Mouse (Mus musculus) stomach, embryonic 14.5 days (tissue): ENCODE data around the gene Gcnt1. TPM values are rescaled to one million over a fixed set of nuclear protein-coding genes. Genes with fewer than 3 reads are reported as not detected.

Source experiments
- ATAC-seq: fragments of 200-750 bp; cut with Nextera tagmentation; 2 replicates; pipeline ENCODE4 v1.8.0; 2017; ENCODE audit warnings: low read depth, moderate TSS enrichment; ENCODE audit not compliant: insufficient number of reproducible peaks, insufficient read depth, low FRiP score
- H3K27ac ChIP-seq: fragments of 300-500 bp; sonication (generic); 2 replicates; pipeline ENCODE4 v1.5.1; 2014; ENCODE audit warnings: mild to moderate bottlenecking, low read length, moderate library complexity, mixed read lengths
- H3K27me3 ChIP-seq: fragments of 300-500 bp; sonication (generic); 2 replicates; pipeline ENCODE4 v1.6.1; 2014; ENCODE audit warnings: low read length, control low read depth, mixed read lengths; ENCODE audit not compliant: control insufficient read depth, insufficient read depth
- H3K36me3 ChIP-seq: fragments of 300-500 bp; sonication (generic); 2 replicates; pipeline ENCODE4 v1.6.1; 2014; ENCODE audit warnings: mild to moderate bottlenecking, control low read depth, low read length, moderate library complexity, mixed read lengths; ENCODE audit not compliant: control insufficient read depth, insufficient read depth
- H3K4me1 ChIP-seq: fragments of 300-500 bp; sonication (generic); 2 replicates; pipeline ENCODE4 v1.6.1; 2014; ENCODE audit warnings: low read length, control low read depth, mixed read lengths; ENCODE audit not compliant: control insufficient read depth, insufficient read depth
- H3K4me2 ChIP-seq: fragments of 300-500 bp; sonication (generic); replicated peaks from 2 replicates; pipeline ENCODE4 v1.6.1; 2014; ENCODE audit warnings: low read depth, low read length, control low read depth
- H3K4me3 ChIP-seq: fragments of 300-500 bp; sonication (generic); 2 replicates; pipeline ENCODE4 v1.5.1; 2014; ENCODE audit warnings: low read depth, low read length, control low read depth
- H3K9ac ChIP-seq: fragments of 300-500 bp; sonication (generic); replicated peaks from 2 replicates; pipeline ENCODE4 v1.6.1; 2014; ENCODE audit warnings: low read depth, mild to moderate bottlenecking, control low read depth, low read length, moderate library complexity, mixed read lengths
- H3K9me3 ChIP-seq: fragments of 300-500 bp; sonication (generic); 2 replicates; pipeline ENCODE4 v1.6.1; 2016; ENCODE audit warnings: low read depth, low read length, control low read depth; ENCODE audit not compliant: control insufficient read depth
- WGBS: fragments of 180-500 bp; shearing (Covaris S2); extraction: QIAGEN DNeasy Blood & Tissue Kit; methylation state at CpG from one replicate; pipeline ENCODE4 v1.1.7; 2014; 5-methylcytosine and 5-hydroxymethylcytosine counted together
- polyA plus RNA-seq: library from polyadenylated mRNA; unstranded; fragments of >200 nt; fragmentation: Nextera tagmentation; extraction: Ambion mirVana; gene quantifications from 2 replicates; pipeline ENCODE4 v1.2.1, GENCODE M21; 2014

Gcnt1 gene
- polyA plus RNA-seq, 1 experiment from 2014 or later: 4.6 TPM

- H3K4me1 ChIP-seq: no peaks in the 10 kb centered on the region
- H3K27ac ChIP-seq: no peak overlapping the region
- no peak overlapping the region for H3K4me2 ChIP-seq
- H3K4me3 ChIP-seq: no peak overlapping the region
- H3K27me3 ChIP-seq: no peaks in the 10 kb centered on the region
- H3K9ac ChIP-seq: no peak overlapping the region
- H3K9me3 ChIP-seq: no peaks in the 10 kb centered on the region
- H3K36me3 ChIP-seq: no peaks in the 10 kb centered on the region
- no peak for ATAC-seq
- WGBS: 54% methylated on average over 3 of the region's 3 CpGs
Observed at GRCm38 (mm10) chr19:17283317-17283716, 89.3 kb downstream of the Gcnt1 start.

- H3K4me1 ChIP-seq: no peaks in the 10 kb centered on the region
- WGBS: 87% methylated on average over 4 of the region's 4 CpGs
- no peak overlapping the region for H3K4me3 ChIP-seq
- no peak overlapping the region for H3K9ac ChIP-seq
- ATAC-seq: no peak
- H3K9me3 ChIP-seq: no peaks in the 10 kb centered on the region
- no peaks in the 10 kb centered on the region for H3K27me3 ChIP-seq
- H3K27ac ChIP-seq: no peak overlapping the region
- no peak overlapping the region for H3K4me2 ChIP-seq
- H3K36me3 ChIP-seq: no peaks in the 10 kb centered on the region
Observed at GRCm38 (mm10) chr19:17278381-17279051, 94.1 kb downstream of the Gcnt1 start.

Other genes starting within 250 kb of the Gcnt1 start
- gene Rfk, start 21.2 kb upstream of the Gcnt1 start, polyA plus RNA-seq: 68.2 and 68.8 TPM in 2 replicates